Mouse (Mus musculus): Measurements from ENCODE around the gene Cdc42.

DNA sequence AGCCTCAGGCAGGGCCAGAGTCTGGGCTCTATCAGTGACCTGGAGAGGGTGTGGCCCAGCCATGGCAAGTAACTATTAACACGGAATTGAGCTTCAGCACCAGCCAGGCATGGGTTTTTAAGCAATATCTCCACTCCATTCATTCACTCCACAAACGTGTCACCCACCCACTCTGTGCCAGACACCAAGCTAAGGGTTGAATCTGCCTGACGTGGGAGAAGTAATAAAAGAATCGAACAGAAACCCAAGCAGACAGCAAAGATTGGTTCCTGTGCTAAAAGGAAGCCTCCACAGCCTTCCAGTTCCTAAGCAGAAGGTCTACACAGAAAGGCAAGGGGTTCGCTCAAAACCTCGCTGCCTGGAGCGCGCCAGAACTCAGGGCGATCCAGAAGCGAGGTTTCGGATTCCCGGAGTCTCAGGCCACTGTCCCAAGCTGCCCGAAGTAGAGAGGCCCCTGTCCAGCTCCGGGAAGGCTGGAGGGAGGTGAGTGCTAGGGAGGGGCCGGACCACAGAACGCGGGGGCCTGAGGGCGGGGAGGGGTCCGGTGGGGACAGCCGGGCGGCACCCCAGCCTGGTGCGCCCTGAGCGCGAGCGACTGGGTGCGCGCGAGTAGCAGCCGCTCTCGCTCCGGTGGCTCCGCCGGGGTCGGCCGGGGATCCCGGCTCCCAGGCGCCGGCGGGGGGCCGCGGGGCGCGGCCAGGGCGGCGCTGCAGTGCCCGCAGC is 80.9 kb downstream of the Cdc42 start:
- TF ChIP-seq CTCF (IDR thresholded peaks at IDR 0.05; ENCODE audit: control insufficient read depth, insufficient read depth, low read length) (no peak), POLR2A (IDR thresholded peaks at IDR 0.05; ENCODE audit: borderline replicate concordance, control insufficient read depth, low read depth, low read length) (no peak)
